Mouse (Mus musculus): Measurements from ENCODE around the gene Pdia4. TPM values are rescaled to one million over a fixed set of nuclear protein-coding genes. Genes with fewer than 3 reads are reported as not detected.

Pdia4 gene
- polyA plus RNA-seq (2014; fragmentation: Illumina TruSeq; extraction: RNeasy Lipid Tissue Mini Kit (QIAGEN cat#74804); ENCODE audit: low read depth, low replicate concordance): 34.6 TPM

GRCm38 (mm10) chr6:47813257-47813878 lies at the start of gene Pdia4:
Pdia4 (minus strand) TSS chr6:47813430.

GRCm38 (mm10) chr6:47835482-47835983 lies 22.3 kb upstream of the Pdia4 start, which contains the start of gene Zfp398:
Zfp398 (plus strand) TSS chr6:47835661.

GRCm38 (mm10) chr6:47830104-47831078 lies 17.2 kb upstream of the Pdia4 start, which contains the start of gene Zfp786:
Zfp786 (minus strand) TSS chr6:47830867.

Other genes starting within 250 kb of the Pdia4 start
- gene Ezh2, start 218.1 kb downstream of the Pdia4 start, polyA plus RNA-seq (2014; fragmentation: Illumina TruSeq; extraction: RNeasy Lipid Tissue Mini Kit (QIAGEN cat#74804); ENCODE audit: low read depth, low replicate concordance): 211 TPM
- 4.5 TPM for gene Zfp786, start 17.4 kb upstream of the Pdia4 start, polyA plus RNA-seq (2014; fragmentation: Illumina TruSeq; extraction: RNeasy Lipid Tissue Mini Kit (QIAGEN cat#74804); ENCODE audit: low read depth, low replicate concordance)
- gene Zfp398, start 22.2 kb upstream of the Pdia4 start, polyA plus RNA-seq (2014; fragmentation: Illumina TruSeq; extraction: RNeasy Lipid Tissue Mini Kit (QIAGEN cat#74804); ENCODE audit: low read depth, low replicate concordance): 9.1 TPM
- 0.48 TPM for gene Zfp282, start 63.8 kb upstream of the Pdia4 start, polyA plus RNA-seq (2014; fragmentation: Illumina TruSeq; extraction: RNeasy Lipid Tissue Mini Kit (QIAGEN cat#74804); ENCODE audit: low read depth, low replicate concordance)
- gene Zfp212, start 107.0 kb upstream of the Pdia4 start, polyA plus RNA-seq (2014; fragmentation: Illumina TruSeq; extraction: RNeasy Lipid Tissue Mini Kit (QIAGEN cat#74804); ENCODE audit: low read depth, low replicate concordance): 4.7 TPM
- 24.8 TPM for gene Zfp956, start 140.0 kb upstream of the Pdia4 start, polyA plus RNA-seq (2014; fragmentation: Illumina TruSeq; extraction: RNeasy Lipid Tissue Mini Kit (QIAGEN cat#74804); ENCODE audit: low read depth, low replicate concordance)
- 3.2 TPM for gene Zfp777, start 235.5 kb upstream of the Pdia4 start, polyA plus RNA-seq (2014; fragmentation: Illumina TruSeq; extraction: RNeasy Lipid Tissue Mini Kit (QIAGEN cat#74804); ENCODE audit: low read depth, low replicate concordance)